Mouse (Mus musculus) spleen, adult 2 months (tissue): ENCODE results near the gene P2ry2. TPM values are rescaled to one million over a fixed set of nuclear protein-coding genes. Genes with fewer than 3 reads are reported as not detected.

ENCODE experiments used
- DNase-seq, 2 experiments: peaks; one replicate each; pipeline versions ENCODE4 v3.0.0 to v3.0.0-alpha.2; 2012 to 2021; ENCODE audit warnings: low spot score in 2 of 2, low read depth in 1 of 2
- H3K27ac ChIP-seq: fragments of 200-500 bp; 2 replicates; pipeline ENCODE4 v1.5.1; 2012; ENCODE audit warnings: low read length, inconsistent platforms; ENCODE audit not compliant: insufficient read depth
- H3K27me3 ChIP-seq: fragments of 200-500 bp; 2 replicates; pipeline ENCODE4 v1.6.1; 2012; ENCODE audit warnings: mild to moderate bottlenecking, moderate library complexity, low read length, inconsistent platforms; ENCODE audit not compliant: control insufficient read depth, insufficient read depth
- H3K36me3 ChIP-seq: fragments of 200-500 bp; 2 replicates; pipeline ENCODE4 v1.6.1; 2012; ENCODE audit warnings: mild to moderate bottlenecking, low read length, inconsistent platforms; ENCODE audit not compliant: control insufficient read depth, insufficient read depth
- H3K4me1 ChIP-seq: fragments of 200-500 bp; 2 replicates; pipeline ENCODE4 v1.6.1; 2011; ENCODE audit warnings: inconsistent platforms; ENCODE audit not compliant: control insufficient read depth, insufficient read depth, insufficient read length
- H3K4me3 ChIP-seq: fragments of 200-500 bp; 2 replicates; pipeline ENCODE4 v1.5.1; 2011; ENCODE audit warnings: mild to moderate bottlenecking, inconsistent platforms; ENCODE audit not compliant: insufficient read depth, insufficient read length; ENCODE audit errors: extremely low read depth
- CTCF ChIP-seq: fragments of 200-500 bp; IDR thresholded peaks from 2 replicates; pipeline ENCODE4 v1.5.1; 2011; ENCODE audit warnings: mild to moderate bottlenecking, inconsistent platforms; ENCODE audit not compliant: insufficient read depth, insufficient read length, insufficient replicate concordance; ENCODE audit errors: extremely low read depth
- POLR2A ChIP-seq: fragments of 200-500 bp; IDR thresholded peaks from 2 replicates; pipeline ENCODE4 v1.6.1; 2011; ENCODE audit warnings: low read depth, low read length, inconsistent platforms
- WGBS: fragments of 180-500 bp; shearing (Covaris S2); methylation state at CpG from one replicate; pipeline ENCODE4 v1.1.7; 2018; 5-methylcytosine and 5-hydroxymethylcytosine counted together
- polyA plus RNA-seq: library from polyadenylated mRNA; depleted of rRNA; stranded (reverse); fragments of >200 nt; gene quantifications from 2 replicates; pipeline ENCODE4 v1.2.3, GENCODE M21; 2012

The P2ry2 gene
- polyA plus RNA-seq, 1 experiment, result 7.7 TPM

GRCm38 (mm10) chr7:101006201-101006600 lies 6.5 kb downstream of the P2ry2 start:
- H3K4me1 ChIP-seq, result no peaks in the 10 kb centered on the region
- no peak overlapping the region for H3K27ac ChIP-seq
- TF ChIP-seq CTCF (no peak), POLR2A (no peak)
- H3K36me3 ChIP-seq, result no peaks in the 10 kb centered on the region
- 93% methylated on average over 2 of the region's 2 CpGs for WGBS
- no peaks in the 10 kb centered on the region for H3K27me3 ChIP-seq
- DNase-seq, result no peak
- H3K4me3 ChIP-seq, result no peak overlapping the region

GRCm38 (mm10) chr7:101005119-101005518 lies 7.5 kb downstream of the P2ry2 start:
- H3K4me3 ChIP-seq, result no peak overlapping the region
- no peak for TF ChIP-seq CTCF
- TF ChIP-seq POLR2A, result no peak
- 79% methylated on average over 4 of the region's 4 CpGs for WGBS
- H3K27ac ChIP-seq, result no peak overlapping the region
- no peaks in the 10 kb centered on the region for H3K27me3 ChIP-seq
- no peaks in the 10 kb centered on the region for H3K36me3 ChIP-seq
- no peak for DNase-seq
- H3K4me1 ChIP-seq, result no peaks in the 10 kb centered on the region

- Histone ChIP-seq H3K27ac (no peak overlapping the region), H3K4me1 (no peaks in the 10 kb centered on the region), H3K4me3 (no peak overlapping the region), H3K36me3 (no peaks in the 10 kb centered on the region), H3K27me3 (no peaks in the 10 kb centered on the region)
- no peak for DNase-seq
- TF ChIP-seq POLR2A, result no peak
- TF ChIP-seq CTCF, result no peak
- 81% methylated on average over 11 of the region's 11 CpGs for WGBS
Observed at GRCm38 (mm10) chr7:101003442-101004326, 9.0 kb downstream of the P2ry2 start.

GRCm38 (mm10) chr7:101002274-101002673 lies 10.4 kb downstream of the P2ry2 start:
- Histone ChIP-seq H3K36me3 (no peaks in the 10 kb centered on the region), H3K27me3 (no peaks in the 10 kb centered on the region), H3K27ac (no peak overlapping the region), H3K4me3 (no peak overlapping the region), H3K4me1 (no peaks in the 10 kb centered on the region)
- no peak for TF ChIP-seq POLR2A
- TF ChIP-seq CTCF, result no peak
- DNase-seq, result no peak
- 93% methylated on average over 6 of the region's 6 CpGs for WGBS

GRCm38 (mm10) chr7:100999623-101000022 lies 13.0 kb downstream of the P2ry2 start:
- no peak for DNase-seq
- no peaks in the 10 kb centered on the region for H3K36me3 ChIP-seq
- no peak overlapping the region for H3K27ac ChIP-seq
- H3K27me3 ChIP-seq, result no peaks in the 10 kb centered on the region
- H3K4me1 ChIP-seq, result no peaks in the 10 kb centered on the region
- H3K4me3 ChIP-seq, result no peak overlapping the region
- 92% methylated on average over 5 of the region's 5 CpGs for WGBS
- TF ChIP-seq POLR2A, result no peak
- TF ChIP-seq CTCF, result no peak

- no peak overlapping the region for H3K27ac ChIP-seq
- TF ChIP-seq CTCF (no peak), POLR2A (no peak)
- H3K4me1 ChIP-seq, result no peaks in the 10 kb centered on the region
- no peaks in the 10 kb centered on the region for H3K36me3 ChIP-seq
- DNase-seq, result no peak
- 94% methylated on average over 24 of the region's 24 CpGs for WGBS
- no peak overlapping the region for H3K4me3 ChIP-seq
- no peaks in the 10 kb centered on the region for H3K27me3 ChIP-seq
Observed at GRCm38 (mm10) chr7:100998578-100998960, 14.1 kb downstream of the P2ry2 start.

- no peaks in the 10 kb centered on the region for H3K4me1 ChIP-seq
- no peaks in the 10 kb centered on the region for H3K36me3 ChIP-seq
- DNase-seq, result no peak
- no peaks in the 10 kb centered on the region for H3K27me3 ChIP-seq
- 94% methylated on average over 31 of the region's 31 CpGs for WGBS
- H3K27ac ChIP-seq, result no peak overlapping the region
- no peak overlapping the region for H3K4me3 ChIP-seq
- no peak for TF ChIP-seq POLR2A
- no peak for TF ChIP-seq CTCF
Observed at GRCm38 (mm10) chr7:100997951-100998577, 14.6 kb downstream of the P2ry2 start.
